Mouse (Mus musculus) limb, embryonic 10.5 days (tissue): ENCODE results near the gene Allc. TPM values are rescaled to one million over a fixed set of nuclear protein-coding genes. Genes with fewer than 3 reads are reported as not detected.

Experiments
- DNase-seq: peaks from one replicate; pipeline ENCODE4 v3.0.0-alpha.2; 2017; ENCODE audit warnings: low spot score
- H3K27ac ChIP-seq: fragments of 300-500 bp; sonication (generic); 2 replicates; pipeline ENCODE4 v1.5.1; 2016; ENCODE audit warnings: mild to moderate bottlenecking
- H3K27me3 ChIP-seq: fragments of 300-500 bp; sonication (generic); 2 replicates; pipeline ENCODE4 v1.6.1; 2016; ENCODE audit warnings: low read depth, mild to moderate bottlenecking; ENCODE audit not compliant: poor library complexity, severe bottlenecking
- H3K36me3 ChIP-seq: fragments of 300-500 bp; sonication (generic); 2 replicates; pipeline ENCODE4 v1.6.1; 2016; ENCODE audit warnings: mild to moderate bottlenecking, moderate library complexity
- H3K4me1 ChIP-seq: fragments of 300-500 bp; sonication (generic); 2 replicates; pipeline ENCODE4 v1.6.1; 2016
- H3K4me3 ChIP-seq: fragments of 300-500 bp; sonication (generic); 2 replicates; pipeline ENCODE4 v1.5.1; 2016; ENCODE audit warnings: mild to moderate bottlenecking, moderate library complexity
- H3K9me3 ChIP-seq: fragments of 300-500 bp; sonication (generic); replicated peaks from 2 replicates; pipeline ENCODE4 v1.6.1; 2016; ENCODE audit warnings: mild to moderate bottlenecking
- WGBS: fragments of 180-500 bp; shearing (Covaris S2); methylation state at CpG from one replicate; pipeline ENCODE4 v1.1.7; 2016; 5-methylcytosine and 5-hydroxymethylcytosine counted together
- polyA plus RNA-seq: library from polyadenylated mRNA; unstranded; fragments of >200 nt; fragmentation: Nextera tagmentation; extraction: Ambion mirVana; gene quantifications from 2 replicates; pipeline ENCODE4 v1.2.1, GENCODE M21; 2016

Allc gene
- polyA plus RNA-seq, 1 experiment from 2014 or later, result not detected

- H3K27me3 ChIP-seq, result no peaks in the 10 kb centered on the region
- H3K36me3 ChIP-seq, result no peaks in the 10 kb centered on the region
- H3K4me1 ChIP-seq, result peaks cover 19% of the 10 kb centered on the region
- 68% methylated on average over 1 of the region's 1 CpGs for WGBS
- DNase-seq, result no peak
- H3K9me3 ChIP-seq, result no peaks in the 10 kb centered on the region
- H3K4me3 ChIP-seq, result no peak overlapping the region
- H3K27ac ChIP-seq, result no peak overlapping the region
Observed at GRCm38 (mm10) chr12:28603494-28603893, 21.2 kb upstream of the Allc start.

- DNase-seq, result no peak
- H3K27ac ChIP-seq, result no peak overlapping the region
- no peaks in the 10 kb centered on the region for H3K27me3 ChIP-seq
- H3K4me1 ChIP-seq, result peaks cover 10% of the 10 kb centered on the region
- no peak overlapping the region for H3K4me3 ChIP-seq
- no peaks in the 10 kb centered on the region for H3K9me3 ChIP-seq
- WGBS, result 28% methylated on average over 4 of the region's 4 CpGs
- no peaks in the 10 kb centered on the region for H3K36me3 ChIP-seq
Observed at GRCm38 (mm10) chr12:28602259-28602658, 19.9 kb upstream of the Allc start.

- 59% methylated on average over 2 of the region's 2 CpGs for WGBS
- H3K27me3 ChIP-seq, result no peaks in the 10 kb centered on the region
- no peak for DNase-seq
- no peak overlapping the region for H3K4me3 ChIP-seq
- H3K27ac ChIP-seq, result no peak overlapping the region
- no peaks in the 10 kb centered on the region for H3K9me3 ChIP-seq
- peaks cover 10% of the 10 kb centered on the region; the same call in 1 of the 2 replicates for H3K4me1 ChIP-seq
- H3K36me3 ChIP-seq, result no peaks in the 10 kb centered on the region
Observed at GRCm38 (mm10) chr12:28598526-28598991, 16.2 kb upstream of the Allc start.

DNA sequence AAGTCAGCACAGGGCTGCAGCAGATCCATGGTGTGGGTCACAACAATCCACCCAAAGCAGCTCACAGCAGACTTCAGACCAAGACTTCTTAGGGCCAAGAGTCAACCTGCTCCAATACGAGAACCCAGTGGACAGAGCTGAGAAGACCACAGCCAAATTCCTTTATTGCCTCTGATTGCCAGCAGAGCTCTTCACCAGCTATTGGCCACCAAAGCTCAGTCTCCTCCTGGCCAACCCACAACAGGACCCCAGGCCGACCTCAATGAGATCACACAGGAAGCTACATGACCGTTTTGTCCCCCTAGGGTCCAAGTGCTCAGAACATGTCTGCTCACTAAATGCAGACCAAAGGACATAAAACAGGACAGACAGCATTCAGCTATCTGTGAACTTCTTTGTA, 15.8 kb upstream of the Allc start:
- Histone ChIP-seq H3K27me3 (no peaks in the 10 kb centered on the region), H3K27ac (no peak overlapping the region), H3K9me3 (no peaks in the 10 kb centered on the region), H3K36me3 (no peaks in the 10 kb centered on the region), H3K4me3 (no peak overlapping the region), H3K4me1 (peaks cover 10% of the 10 kb centered on the region; the same call in 1 of the 2 replicates)
- DNase-seq, result no peak
- 41% methylated on average over 3 of the region's 3 CpGs for WGBS

- 84% methylated on average over 9 of the region's 9 CpGs for WGBS
- Histone ChIP-seq H3K36me3 (no peaks in the 10 kb centered on the region), H3K4me3 (no peak overlapping the region)
Observed at GRCm38 (mm10) chr12:28597699-28598098, 15.4 kb upstream of the Allc start.

DNA sequence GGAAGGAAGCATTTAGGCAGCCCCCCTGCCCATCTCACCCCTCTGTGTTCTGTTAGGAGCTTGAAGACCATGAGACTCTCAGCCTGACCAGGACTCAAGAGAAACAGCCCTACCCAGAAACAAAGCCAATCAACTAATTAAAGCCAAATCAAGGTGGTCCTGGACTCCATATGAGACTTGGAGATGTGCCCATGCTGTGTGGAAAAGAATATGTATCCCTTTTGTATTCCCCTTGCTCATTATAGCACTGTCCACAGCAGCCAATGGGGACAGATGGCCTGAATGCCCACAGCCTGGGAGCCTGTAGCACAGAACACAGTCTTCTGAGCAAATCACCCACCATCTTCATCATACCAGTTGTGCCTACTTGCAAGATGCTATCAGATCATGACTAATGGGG, 14.5 kb upstream of the Allc start:
- H3K9me3 ChIP-seq, result no peaks in the 10 kb centered on the region
- no peaks in the 10 kb centered on the region for H3K36me3 ChIP-seq
- H3K4me3 ChIP-seq, result no peak overlapping the region
- peaks cover 8% of the 10 kb centered on the region; the same call in 1 of the 2 replicates for H3K4me1 ChIP-seq
- no peak overlapping the region for H3K27ac ChIP-seq
- no peaks in the 10 kb centered on the region for H3K27me3 ChIP-seq
- DNase-seq, result no peak

More at GRCm38 (mm10) chr12:28597699-28598098, 15.4 kb upstream of the Allc start:
- DNase-seq, result no peak
- Histone ChIP-seq H3K4me1 (peaks cover 13% of the 10 kb centered on the region; the same call in 1 of the 2 replicates), H3K27ac (no peak overlapping the region), H3K27me3 (no peaks in the 10 kb centered on the region), H3K9me3 (no peaks in the 10 kb centered on the region)

GRCm38 (mm10) chr12:28590428-28590827, 8.1 kb upstream of the Allc start:
- Histone ChIP-seq H3K4me3 (no peak overlapping the region), H3K27ac (no peak overlapping the region), H3K27me3 (peaks cover 35% of the 10 kb centered on the region), H3K9me3 (no peaks in the 10 kb centered on the region), H3K36me3 (no peaks in the 10 kb centered on the region), H3K4me1 (peaks cover 17% of the 10 kb centered on the region)
- DNase-seq, result no peak
- WGBS, result 51% methylated on average over 13 of the region's 13 CpGs

DNA sequence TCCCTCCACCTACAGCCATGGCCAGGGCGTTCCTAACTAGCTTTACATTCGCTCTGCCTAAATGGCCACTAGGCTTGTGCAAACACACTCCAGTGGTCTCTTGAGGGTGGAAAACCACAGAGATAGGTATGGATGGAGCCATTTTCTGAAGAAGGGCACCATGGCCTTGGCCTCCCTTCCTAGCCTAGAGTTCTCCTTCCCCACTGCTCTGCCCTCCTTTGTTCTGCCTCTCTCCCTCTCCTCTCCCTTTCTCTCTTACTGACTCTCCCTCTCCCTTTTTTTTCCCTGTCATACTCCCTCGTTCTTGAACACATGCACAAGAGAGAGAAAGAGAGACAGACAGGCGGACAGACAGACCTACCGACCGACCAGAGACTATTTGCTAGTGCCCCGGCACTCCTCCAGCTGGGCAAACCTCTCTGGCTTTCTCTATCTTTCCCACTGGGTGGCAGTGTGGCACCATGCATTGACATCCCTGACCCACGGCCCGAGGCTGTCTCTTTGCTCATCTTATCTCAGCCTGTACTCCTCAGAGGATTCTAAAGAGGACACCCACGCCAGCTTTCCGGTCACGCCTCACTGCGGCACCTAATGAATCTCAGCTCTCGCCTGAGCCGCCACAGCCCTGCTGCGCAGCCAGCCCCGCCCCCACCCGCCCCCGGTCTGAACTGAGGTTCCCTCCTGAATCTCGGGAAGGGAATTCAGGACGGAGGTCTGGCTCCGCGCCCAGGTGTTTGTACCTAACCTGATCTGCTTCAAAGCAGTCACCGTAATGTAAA, 7.0 kb upstream of the Allc start:
- WGBS, result 9% methylated on average over 24 of the region's 24 CpGs
- H3K27ac ChIP-seq, result peak overlapping the region; percentile 53; the same call in 1 of the 2 replicates

DNA sequence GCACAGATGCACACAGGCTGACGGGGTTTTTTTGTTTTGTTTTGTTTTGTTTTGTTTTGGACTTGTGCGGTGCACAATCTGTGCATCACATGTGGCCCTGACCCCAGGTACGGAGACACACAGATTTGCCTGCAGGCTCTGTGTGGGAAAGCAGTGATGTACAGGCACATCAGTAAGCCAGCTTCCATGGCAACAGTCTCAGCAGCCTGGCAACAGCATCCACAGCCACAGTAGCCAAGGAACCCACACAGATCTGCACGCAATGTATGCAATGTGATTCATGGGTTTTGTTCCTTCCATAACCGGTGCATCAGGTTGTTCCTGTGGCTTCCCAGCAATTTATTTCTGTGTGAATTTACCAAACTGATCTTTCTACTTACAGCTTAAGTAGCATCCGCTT, 5.6 kb upstream of the Allc start:
- peaks cover 16% of the 10 kb centered on the region for H3K4me1 ChIP-seq
- no peak for DNase-seq
- peaks cover 35% of the 10 kb centered on the region for H3K27me3 ChIP-seq
- WGBS, result 89% methylated on average over 6 of the region's 6 CpGs
- no peak overlapping the region for H3K27ac ChIP-seq
- H3K36me3 ChIP-seq, result no peaks in the 10 kb centered on the region
- no peak overlapping the region for H3K4me3 ChIP-seq
- H3K9me3 ChIP-seq, result no peaks in the 10 kb centered on the region

More for the DNA sequence above, 7.0 kb upstream of the Allc start:
- peaks cover 35% of the 10 kb centered on the region for H3K27me3 ChIP-seq
- no peaks in the 10 kb centered on the region for H3K9me3 ChIP-seq
- peak overlapping the region; percentile 61 for H3K4me3 ChIP-seq
- peaks cover 17% of the 10 kb centered on the region for H3K4me1 ChIP-seq
- peak; percentile 83 for DNase-seq
- no peaks in the 10 kb centered on the region for H3K36me3 ChIP-seq

- H3K27me3 ChIP-seq, result peaks cover 13% of the 10 kb centered on the region
- no peaks in the 10 kb centered on the region for H3K36me3 ChIP-seq
- WGBS, result 76% methylated on average over 3 of the region's 3 CpGs
- H3K9me3 ChIP-seq, result no peaks in the 10 kb centered on the region
- no peak for DNase-seq
- H3K4me3 ChIP-seq, result no peak overlapping the region
- no peaks in the 10 kb centered on the region for H3K4me1 ChIP-seq
- H3K27ac ChIP-seq, result no peak overlapping the region
Observed at GRCm38 (mm10) chr12:28584036-28584435, 1.7 kb upstream of the Allc start.

GRCm38 (mm10) chr12:28579132-28579531, 3.2 kb downstream of the Allc start:
- Histone ChIP-seq H3K27me3 (no peaks in the 10 kb centered on the region), H3K27ac (no peak overlapping the region), H3K4me3 (no peak overlapping the region), H3K4me1 (no peaks in the 10 kb centered on the region), H3K36me3 (no peaks in the 10 kb centered on the region), H3K9me3 (no peaks in the 10 kb centered on the region)
- WGBS, result 33% methylated on average over 4 of the region's 4 CpGs
- DNase-seq, result peak; percentile 57

DNA sequence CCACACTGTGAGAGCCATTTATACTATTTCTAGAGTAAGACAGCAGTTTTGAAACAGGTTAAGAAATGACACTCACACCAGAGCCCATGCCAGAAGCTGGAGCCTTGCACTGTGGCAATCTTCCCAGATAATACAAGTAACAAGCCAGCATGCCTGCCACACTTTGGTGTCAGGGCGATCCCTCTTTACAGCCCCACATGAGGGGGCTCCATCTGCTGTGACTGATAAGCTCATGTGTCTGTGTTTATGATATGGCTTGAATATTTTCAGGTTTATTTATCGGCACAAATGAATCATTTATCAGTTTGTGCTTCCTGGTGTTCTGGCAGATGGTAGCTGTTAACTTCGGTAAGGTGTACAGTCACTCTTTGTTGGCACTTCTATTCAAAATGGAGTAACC, 4.2 kb downstream of the Allc start:
- Histone ChIP-seq H3K9me3 (no peaks in the 10 kb centered on the region), H3K4me1 (no peaks in the 10 kb centered on the region), H3K27me3 (no peaks in the 10 kb centered on the region), H3K36me3 (no peaks in the 10 kb centered on the region), H3K27ac (no peak overlapping the region), H3K4me3 (no peak overlapping the region)
- no peak for DNase-seq
- 90% methylated on average over 3 of the region's 3 CpGs for WGBS

- Histone ChIP-seq H3K4me3 (no peak overlapping the region), H3K27ac (no peak overlapping the region), H3K4me1 (no peaks in the 10 kb centered on the region), H3K9me3 (no peaks in the 10 kb centered on the region), H3K36me3 (no peaks in the 10 kb centered on the region), H3K27me3 (no peaks in the 10 kb centered on the region)
- no peak for DNase-seq
- 80% methylated on average over 6 of the region's 6 CpGs for WGBS
Observed at GRCm38 (mm10) chr12:28575366-28576070, 6.8 kb downstream of the Allc start.
